Mouse (Mus musculus): ENCODE results near the gene BC025446.

- TF ChIP-seq CTCF (IDR thresholded peaks at IDR 0.05; ENCODE audit: low read depth) (no peak), EP300 (optimal IDR thresholded peaks at IDR 0.05) (no peak)
These were observed 51.9 kb downstream of the BC025446 start, which contains the start of gene Ly6f for GRCm38 (mm10) chr15:75268121-75268520.

Data from stomach, postnatal 0 days (tissue).